Comparison of ENCODE assay signal across 8 mouse cellular contexts in the genomic region with DNA sequence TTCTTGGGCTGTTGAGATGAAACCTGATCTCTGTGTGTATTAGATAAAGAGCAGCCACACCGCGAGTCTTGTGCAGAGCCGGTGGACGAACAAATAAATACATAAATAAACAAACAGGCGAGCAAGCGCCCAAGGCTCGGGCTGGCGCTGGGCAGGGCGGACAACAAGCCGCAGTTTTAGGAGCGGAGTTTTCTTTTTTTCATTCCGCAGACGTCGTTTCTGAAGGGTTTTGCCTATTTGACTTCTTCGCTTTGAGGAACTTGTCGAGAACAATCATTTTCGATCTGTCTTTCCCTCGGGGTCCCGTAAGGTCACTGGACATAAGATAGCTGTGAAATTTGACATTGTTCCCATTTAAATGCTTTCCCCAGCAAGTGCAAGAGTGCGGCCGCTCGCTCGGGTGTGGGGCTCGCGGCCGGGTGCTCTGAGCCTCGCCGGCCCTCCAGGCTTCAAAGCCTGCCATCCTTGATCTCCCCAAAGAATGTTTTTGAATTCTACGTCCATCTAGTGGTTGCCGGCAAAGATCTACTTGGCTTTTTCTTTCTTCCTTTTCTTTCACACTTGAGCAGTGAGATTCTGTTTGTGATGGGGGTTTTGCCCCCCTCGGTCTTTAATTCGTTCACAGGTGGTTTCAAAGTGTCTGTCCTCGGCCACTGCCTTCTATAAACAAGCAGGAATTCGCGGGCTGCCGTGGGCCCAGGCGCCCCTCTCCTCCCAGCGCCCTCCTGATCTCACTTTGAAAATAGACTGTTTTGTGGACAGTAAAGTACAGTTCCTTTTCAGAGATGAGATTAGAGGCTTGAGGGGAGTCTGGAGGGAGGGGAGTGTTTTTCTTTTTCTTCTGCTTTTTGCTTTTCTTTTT. TPM values are rescaled to one million over a fixed set of nuclear protein-coding genes. Genes with fewer than 3 reads are reported as not detected.
DNase-seq lines count a peak whose midpoint lies in the region; ATAC-seq and TF ChIP-seq lines count a peak whose summit lies in the region.

No protein-coding gene starts in this region.

- H3K4me2 ChIP-seq in intestine, embryonic 14.5 days (ENCODE audit: low read length) = peak overlapping the region; percentile 52
- peak overlapping the region; percentile 48 for H3K4me2 ChIP-seq in midbrain, embryonic 14.5 days (ENCODE audit: low read length)

- H3K9ac ChIP-seq in intestine, embryonic 14.5 days (ENCODE audit: low read length) = no peak overlapping the region
- no peak overlapping the region for H3K9ac ChIP-seq in midbrain, embryonic 14.5 days (replicated peaks; ENCODE audit: low read length)

- no peak overlapping the region for H3K27ac ChIP-seq in intestine, embryonic 14.5 days (ENCODE audit: low read depth)
- H3K27ac ChIP-seq in midbrain, embryonic 14.5 days (replicated peaks; ENCODE audit: low read depth, low read length) = no peak overlapping the region

- no peak overlapping the region for H3K4me3 ChIP-seq in C2C12 (ENCODE audit: insufficient read depth, poor library complexity, severe bottlenecking)
- H3K4me3 ChIP-seq in intestine, embryonic 14.5 days (ENCODE audit: low read depth, low read length) = peak overlapping the region; percentile 27
- peak overlapping the region; percentile 24 for H3K4me3 ChIP-seq in midbrain, embryonic 14.5 days (replicated peaks; ENCODE audit: low read depth, low read length)

- H3ac ChIP-seq in C2C12 (ENCODE audit: control insufficient read depth, insufficient read length, low read depth) = peak overlapping the region; percentile 23

- peak; percentile 80 for ATAC-seq in erythroid progenitor cell, adult 5-6 weeks (replicated peaks; ENCODE audit: low FRiP score, poor library complexity, severe bottlenecking)
- no peak for ATAC-seq in intestine, embryonic 14.5 days (replicated peaks; ENCODE audit: low FRiP score, low TSS enrichment, low read depth)
- ATAC-seq in midbrain, embryonic 14.5 days (ENCODE audit: low FRiP score, low TSS enrichment) = no peak
- ATAC-seq in monocyte, adult 5-6 weeks (replicated peaks; ENCODE audit: insufficient number of reproducible peaks, low FRiP score, low TSS enrichment, poor library complexity, severe bottlenecking) = no peak

- H3K79me3 ChIP-seq in C2C12 (ENCODE audit: low read depth) = no peaks in the 10 kb centered on the region

- peak; percentile 54 for DNase-seq in A20 (ENCODE audit: low read depth, low spot score)
- DNase-seq in intestine, embryonic 14.5 days (ENCODE audit: low spot score) = peak; percentile 74
- peak; percentile 49 for DNase-seq in midbrain, embryonic 14.5 days
- DNase-seq in gastrocnemius, adult 18-20 months (ENCODE audit: low spot score) = no peak
- DNase-seq in adrenal gland, postnatal 25 days = no peak

- H3K36me3 ChIP-seq in C2C12 (ENCODE audit: control insufficient read depth, insufficient read depth) = no peaks in the 10 kb centered on the region
- no peaks in the 10 kb centered on the region for H3K36me3 ChIP-seq in intestine, embryonic 14.5 days (ENCODE audit: control insufficient read depth, insufficient read depth, low read length)
- no peaks in the 10 kb centered on the region for H3K36me3 ChIP-seq in midbrain, embryonic 14.5 days (ENCODE audit: control insufficient read depth, insufficient read depth, low read length)

- H3K9me3 ChIP-seq in intestine, embryonic 14.5 days (ENCODE audit: control insufficient read depth, low read length) = no peaks in the 10 kb centered on the region
- no peaks in the 10 kb centered on the region for H3K9me3 ChIP-seq in midbrain, embryonic 14.5 days (ENCODE audit: control insufficient read depth, low read length)

- no peak for TF ChIP-seq CTCF in C2C12 (IDR thresholded peaks at IDR 0.05; ENCODE audit: control insufficient read depth, insufficient read depth, insufficient read length)

- H3K4me1 ChIP-seq in intestine, embryonic 14.5 days (replicated peaks; ENCODE audit: control insufficient read depth, insufficient read depth, low read length) = 0 out of 2 replicates have a peak, but pooled peaks cover 4% of the 10 kb centered on the region
- H3K4me1 ChIP-seq in midbrain, embryonic 14.5 days (ENCODE audit: control insufficient read depth, insufficient read depth, low read length) = peaks cover 6% of the 10 kb centered on the region; the same call in 1 of the 2 replicates

- H3K79me2 ChIP-seq in C2C12 (ENCODE audit: control insufficient read depth, insufficient read depth) = no peaks in the 10 kb centered on the region

- peaks cover 8% of the 10 kb centered on the region for H3K27me3 ChIP-seq in C2C12 (ENCODE audit: control insufficient read depth, insufficient read depth, insufficient read length)
- H3K27me3 ChIP-seq in intestine, embryonic 14.5 days (replicated peaks; ENCODE audit: control insufficient read depth, insufficient read depth, low read length) = peaks cover 37% of the 10 kb centered on the region
- H3K27me3 ChIP-seq in midbrain, embryonic 14.5 days (ENCODE audit: control insufficient read depth, insufficient read depth, low read length) = peaks cover 40% of the 10 kb centered on the region

- 1% methylated on average over 38 of the region's 38 CpGs for WGBS in intestine, embryonic 14.5 days
- WGBS in midbrain, embryonic 14.5 days = under 1% methylated on average over 38 of the region's 38 CpGs

TF ChIP-seq in C2C12, 6 proteins besides CTCF, POLR2A, EP300 and RAD21:
- TF ChIP-seq CEBPB (IDR thresholded peaks at IDR 0.05; ENCODE audit: low read depth) = no peak

RNA-seq across cellular contexts. Expression of gene Fbxw4, which starts 15.8 kb away (rescaled TPM):
- 19.3 TPM for polyA plus RNA-seq in C2C12 (2012; fragmentation: generic; extraction: Trizol)
- 20.5 and 26.4 TPM in 2 replicates for total RNA-seq in erythroid progenitor cell, adult 5-6 weeks (2015; ENCODE audit: low replicate concordance)
- total RNA-seq in erythroid progenitor cell, adult 5-6 weeks (2017; ENCODE audit: low replicate concordance) = 22.2 and 23.4 TPM in 2 replicates
- 5.2 and 6.1 TPM in 2 replicates for polyA plus RNA-seq in intestine, embryonic 14.5 days (2014; fragmentation: Nextera tagmentation; extraction: Ambion mirVana)
- polyA plus RNA-seq in midbrain, embryonic 14.5 days (2014; fragmentation: Nextera tagmentation; extraction: Ambion mirVana) = 5.6 and 8.1 TPM in 2 replicates
- 14.7 to 30.1 TPM (median 15.2 TPM) in 3 replicates for total RNA-seq in monocyte, adult 5-6 weeks (2017)
- total RNA-seq in gastrocnemius, adult 18-20 months (2021) = 10 to 100 TPM; 29.5 to 33.3 TPM
- total RNA-seq in adrenal gland, postnatal 25 days (2021) = 32.2 and 33.8 TPM in 2 replicates

Comparison
In these comparisons a context has a peak if more than half of its experiments do, and no peak if none do; other contexts are left out.
1. DNase-seq: peak in A20 (single experiment), intestine, embryonic 14.5 days (single experiment) and midbrain, embryonic 14.5 days (single experiment); none in gastrocnemius, adult 18-20 months (single experiment) and adrenal gland, postnatal 25 days (single experiment).